Mouse (Mus musculus) embryonic fibroblast, embryonic 13.5 days (primary cell): ENCODE data around the gene Efhd2.

Source experiments
- CTCF ChIP-seq: IDR thresholded peaks from 2 replicates; pipeline ENCODE4 v1.5.1; 2011; ENCODE audit warnings: mild to moderate bottlenecking, control low read depth, low read length, moderate library complexity, borderline replicate concordance; ENCODE audit not compliant: insufficient read depth
- POLR2A ChIP-seq: IDR thresholded peaks from 2 replicates; pipeline ENCODE4 v1.6.1; 2011; ENCODE audit warnings: low read depth, mild to moderate bottlenecking, control low read depth, low read length, moderate library complexity

- no peak for TF ChIP-seq POLR2A
- no peak for TF ChIP-seq CTCF
These were observed 2.8 kb downstream of the Efhd2 start for GRCm38 (mm10) chr4:141871909-141872308.
